Mouse (Mus musculus) megakaryocyte progenitor cell, adult 5-6 weeks (primary cell): Measurements from ENCODE around the gene Car6. TPM values are rescaled to one million over a fixed set of nuclear protein-coding genes. Genes with fewer than 3 reads are reported as not detected.

Experiments used
- ATAC-seq: replicated peaks from 2 replicates; pipeline ENCODE4 v1.8.0; 2016; ENCODE audit warnings: mild to moderate bottlenecking, moderate TSS enrichment, inconsistent platforms; ENCODE audit not compliant: poor library complexity
- total RNA-seq, 2 experiments: library from RNA; stranded (forward) in 1 of 2; stranded (reverse) in 1 of 2; fragments of 157-497, 149-512 nt in 1 of 2; fragments of 200-1000 nt in 1 of 2; gene quantifications; 2 replicates each; pipeline versions ENCODE4 v1.2.3 to v1.2.4; 2015 to 2017

Gene Car6
- total RNA-seq, 2 experiments from 2014 or later: 0.79 TPM; not detected in 1

GRCm38 (mm10) chr4:150138084-150138543 lies 63.0 kb downstream of the Car6 start:
- ATAC-seq: peak; percentile 79

GRCm38 (mm10) chr4:150137368-150138083 lies 63.6 kb downstream of the Car6 start:
- ATAC-seq: no peak

Other genes with a start within 250 kb of the Car6 start
- gene Spsb1, start 246.3 kb downstream of the Car6 start, total RNA-seq (2015): 0.05 and 0.27 TPM in 2 replicates
- 0.41 TPM in 1 of 2 replicates, not detected in the other for gene Spsb1, start 246.3 kb downstream of the Car6 start, total RNA-seq (2017)
- 14.6 and 15.5 TPM in 2 replicates for gene H6pd, start 192.3 kb downstream of the Car6 start, total RNA-seq (2015)
- gene H6pd, start 192.3 kb downstream of the Car6 start, total RNA-seq (2017): 24.9 and 27.9 TPM in 2 replicates
- gene Gpr157, start 114.0 kb downstream of the Car6 start, total RNA-seq (2015): 0.89 and 1.6 TPM in 2 replicates
- gene Gpr157, start 114.0 kb downstream of the Car6 start, total RNA-seq (2017): 1.7 and 1.9 TPM in 2 replicates
- not detected in 2 replicates for gene Slc2a5, start 82.0 kb downstream of the Car6 start, total RNA-seq (2015)
- gene Slc2a5, start 82.0 kb downstream of the Car6 start, total RNA-seq (2017): not detected in 2 replicates
- 0.25 TPM in 1 of 2 replicates, not detected in the other for gene Slc2a7, start 52.4 kb downstream of the Car6 start, total RNA-seq (2015)
- gene Slc2a7, start 52.4 kb downstream of the Car6 start, total RNA-seq (2017): not detected in 2 replicates
- gene Eno1, start 35.4 kb upstream of the Car6 start, total RNA-seq (2015): 336 and 338 TPM in 2 replicates
- gene Eno1, start 35.4 kb upstream of the Car6 start, total RNA-seq (2017): 357 and 368 TPM in 2 replicates
- gene Rere, start 80.3 kb upstream of the Car6 start, total RNA-seq (2015): 49.5 TPM in 2 replicates
- gene Rere, start 80.3 kb upstream of the Car6 start, total RNA-seq (2017): 13.8 and 23.8 TPM in 2 replicates